Mouse (Mus musculus) stomach, postnatal 0 days (tissue): ENCODE measurements around the gene Mvb12b. TPM values are rescaled to one million over a fixed set of nuclear protein-coding genes. Genes with fewer than 3 reads are reported as not detected.

Experiments used
- ATAC-seq: fragments of 200-750 bp; cut with Nextera tagmentation; 2 replicates; pipeline ENCODE4 v1.8.0; 2017; ENCODE audit not compliant: low FRiP score, low TSS enrichment
- DNase-seq: peaks from one replicate; pipeline ENCODE4 v3.0.0-alpha.2; 2016; ENCODE audit warnings: low spot score
- H3K27ac ChIP-seq: fragments of 300-500 bp; sonication (generic); replicated peaks from 2 replicates; pipeline ENCODE4 v1.5.1; 2014; ENCODE audit warnings: mild to moderate bottlenecking, control low read depth
- H3K27me3 ChIP-seq: fragments of 300-500 bp; sonication (generic); 2 replicates; pipeline ENCODE4 v1.6.1; 2014; ENCODE audit warnings: low read length; ENCODE audit not compliant: control insufficient read depth, insufficient read depth
- H3K36me3 ChIP-seq: fragments of 300-500 bp; sonication (generic); 2 replicates; pipeline ENCODE4 v1.6.1; 2014; ENCODE audit warnings: low read length, mixed read lengths; ENCODE audit not compliant: control insufficient read depth, insufficient read depth
- H3K4me1 ChIP-seq: fragments of 300-500 bp; sonication (generic); replicated peaks from 2 replicates; pipeline ENCODE4 v1.6.1; 2014; ENCODE audit warnings: antibody characterized with exemption; ENCODE audit not compliant: control insufficient read depth, insufficient read depth
- H3K4me2 ChIP-seq: fragments of 300-500 bp; sonication (generic); replicated peaks from 2 replicates; pipeline ENCODE4 v1.6.1; 2014; ENCODE audit warnings: low read depth, mild to moderate bottlenecking, control low read depth, moderate library complexity
- H3K4me3 ChIP-seq: fragments of 300-500 bp; sonication (generic); 2 replicates; pipeline ENCODE4 v1.5.1; 2014; ENCODE audit warnings: low read depth, low read length, control low read depth
- H3K9ac ChIP-seq: fragments of 300-500 bp; sonication (generic); 2 replicates; pipeline ENCODE4 v1.6.1; 2014; ENCODE audit warnings: mild to moderate bottlenecking, low read length, control low read depth, mixed read lengths
- H3K9me3 ChIP-seq: fragments of 300-500 bp; sonication (generic); 2 replicates; pipeline ENCODE4 v1.6.1; 2016; ENCODE audit warnings: low read length; ENCODE audit not compliant: control insufficient read depth
- CTCF ChIP-seq: IDR thresholded peaks from 2 replicates; pipeline ENCODE4 v1.5.1; 2016; ENCODE audit warnings: antibody characterized with exemption, low read depth, mild to moderate bottlenecking, moderate library complexity
- EP300 ChIP-seq: optimal IDR thresholded peaks from 2 replicates; pipeline ENCODE3; 2016; ENCODE audit warnings: antibody characterized with exemption
- WGBS: fragments of 180-500 bp; shearing (Covaris S2); extraction: QIAGEN DNeasy Blood & Tissue Kit; methylation state at CpG from one replicate; pipeline ENCODE4 v1.1.7; 2014; 5-methylcytosine and 5-hydroxymethylcytosine counted together
- polyA plus RNA-seq: library from polyadenylated mRNA; unstranded; fragments of >200 nt; fragmentation: Nextera tagmentation; extraction: Ambion mirVana; gene quantifications from 2 replicates; pipeline ENCODE4 v1.2.1, GENCODE M21; 2015

The Mvb12b gene
- polyA plus RNA-seq, 1 experiment from 2014 or later, result 10.2 TPM

- TF ChIP-seq EP300 (no peak), CTCF (no peak)
These were observed 78.7 kb downstream of the Mvb12b start for GRCm38 (mm10) chr2:33809081-33809480.

GRCm38 (mm10) chr2:33808032-33808431 is 79.7 kb downstream of the Mvb12b start:
- TF ChIP-seq CTCF (no peak), EP300 (no peak)
- WGBS, result 88% methylated on average over 5 of the region's 5 CpGs
- Histone ChIP-seq H3K4me1 (no peaks in the 10 kb centered on the region), H3K9ac (no peak overlapping the region), H3K27ac (no peak overlapping the region), H3K4me3 (no peak overlapping the region), H3K27me3 (no peaks in the 10 kb centered on the region), H3K36me3 (no peaks in the 10 kb centered on the region; the same call in 1 of the 2 replicates), H3K9me3 (no peaks in the 10 kb centered on the region), H3K4me2 (no peak overlapping the region)
- ATAC-seq, result no peak
- DNase-seq, result no peak

More at GRCm38 (mm10) chr2:33809081-33809480, 78.7 kb downstream of the Mvb12b start:
- H3K9me3 ChIP-seq, result no peaks in the 10 kb centered on the region
- no peak overlapping the region for H3K27ac ChIP-seq
- H3K4me3 ChIP-seq, result no peak overlapping the region
- DNase-seq (no peak), ATAC-seq (no peak; the same call in 1 of the 2 replicates)
- no peaks in the 10 kb centered on the region for H3K4me1 ChIP-seq
- WGBS, result 83% methylated on average over 3 of the region's 3 CpGs
- H3K4me2 ChIP-seq, result no peak overlapping the region
- no peaks in the 10 kb centered on the region; the same call in 1 of the 2 replicates for H3K36me3 ChIP-seq
- H3K27me3 ChIP-seq, result no peaks in the 10 kb centered on the region
- no peak overlapping the region for H3K9ac ChIP-seq

GRCm38 (mm10) chr2:33805640-33806039 is 82.1 kb downstream of the Mvb12b start:
- H3K27me3 ChIP-seq, result no peaks in the 10 kb centered on the region
- WGBS, result 82% methylated on average over 11 of the region's 11 CpGs

GRCm38 (mm10) chr2:33803717-33804214 is 84.0 kb downstream of the Mvb12b start:
- no peak overlapping the region for H3K9ac ChIP-seq
- H3K36me3 ChIP-seq, result no peaks in the 10 kb centered on the region; the same call in 1 of the 2 replicates
- H3K27ac ChIP-seq, result no peak overlapping the region
- no peaks in the 10 kb centered on the region for H3K4me1 ChIP-seq
- ATAC-seq, result no peak
- no peak overlapping the region for H3K4me2 ChIP-seq
- no peaks in the 10 kb centered on the region for H3K9me3 ChIP-seq
- no peak for DNase-seq
- H3K27me3 ChIP-seq, result no peaks in the 10 kb centered on the region
- TF ChIP-seq EP300 (no peak), CTCF (no peak)
- no peak overlapping the region for H3K4me3 ChIP-seq
- WGBS, result 71% methylated on average over 4 of the region's 4 CpGs

More at GRCm38 (mm10) chr2:33805640-33806039, 82.1 kb downstream of the Mvb12b start:
- no peaks in the 10 kb centered on the region for H3K4me1 ChIP-seq
- ATAC-seq, result no peak
- TF ChIP-seq EP300, result no peak
- no peak for TF ChIP-seq CTCF
- H3K27ac ChIP-seq, result no peak overlapping the region
- no peak for DNase-seq
- no peak overlapping the region for H3K4me2 ChIP-seq
- no peak overlapping the region for H3K4me3 ChIP-seq
- no peak overlapping the region for H3K9ac ChIP-seq
- H3K36me3 ChIP-seq, result no peaks in the 10 kb centered on the region; the same call in 1 of the 2 replicates
- H3K9me3 ChIP-seq, result no peaks in the 10 kb centered on the region

- DNase-seq (no peak), ATAC-seq (0 out of 2 replicates have a peak, but pooled peaks have one; percentile 10)
- no peak overlapping the region for H3K27ac ChIP-seq
- H3K36me3 ChIP-seq, result no peaks in the 10 kb centered on the region; the same call in 1 of the 2 replicates
- no peaks in the 10 kb centered on the region for H3K4me1 ChIP-seq
- H3K4me3 ChIP-seq, result no peak overlapping the region
- no peak overlapping the region for H3K9ac ChIP-seq
- H3K4me2 ChIP-seq, result no peak overlapping the region
- WGBS, result 90% methylated on average over 12 of the region's 12 CpGs
- H3K27me3 ChIP-seq, result no peaks in the 10 kb centered on the region
- H3K9me3 ChIP-seq, result no peaks in the 10 kb centered on the region
- no peak for TF ChIP-seq CTCF
- no peak for TF ChIP-seq EP300
These were observed 84.6 kb downstream of the Mvb12b start for GRCm38 (mm10) chr2:33803083-33803615.

GRCm38 (mm10) chr2:33801760-33802159 is 86.0 kb downstream of the Mvb12b start:
- no peaks in the 10 kb centered on the region for H3K4me1 ChIP-seq
- 66% methylated on average over 13 of the region's 13 CpGs for WGBS
- no peaks in the 10 kb centered on the region for H3K9me3 ChIP-seq
- no peak overlapping the region for H3K4me3 ChIP-seq
- no peak overlapping the region for H3K4me2 ChIP-seq
- H3K27me3 ChIP-seq, result no peaks in the 10 kb centered on the region
- no peaks in the 10 kb centered on the region; the same call in 1 of the 2 replicates for H3K36me3 ChIP-seq
- H3K9ac ChIP-seq, result no peak overlapping the region
- no peak overlapping the region for H3K27ac ChIP-seq
- no peak for DNase-seq
- no peak for ATAC-seq
- TF ChIP-seq CTCF (no peak), EP300 (no peak)
